Mouse (Mus musculus) megakaryocyte, embryonic 14.5 days (primary cell): ENCODE data around the gene Defb26.

Source experiments
- FLI1 ChIP-seq: IDR thresholded peaks from 2 replicates; pipeline ENCODE4 v1.6.1; 2012; ENCODE audit warnings: low read length, inconsistent platforms, mixed read lengths
- GATA1 ChIP-seq: IDR thresholded peaks from 3 replicates; pipeline ENCODE4 v1.6.1; 2012; ENCODE audit warnings: mixed read lengths, low read length, inconsistent platforms, borderline replicate concordance

GRCm38 (mm10) chr2:152476763-152477162 lies 34.7 kb downstream of the Defb26 start, which contains the start of gene Defb20:
- TF ChIP-seq GATA1 (no peak), FLI1 (no peak)
